Mouse (Mus musculus) bone marrow macrophage, adult 2 months (primary cell): ENCODE results near the gene Zbtb16.

Experiments used
- CTCF ChIP-seq: IDR thresholded peaks from 2 replicates; pipeline ENCODE4 v1.5.1; 2012; ENCODE audit warnings: low read depth, mild to moderate bottlenecking, low read length, moderate library complexity
- POLR2A ChIP-seq: IDR thresholded peaks from 2 replicates; pipeline ENCODE4 v1.6.1; 2012; ENCODE audit warnings: mild to moderate bottlenecking, low read depth, low read length, borderline replicate concordance

GRCm38 (mm10) chr9:48696330-48696729 lies 139.7 kb downstream of the Zbtb16 start:
- TF ChIP-seq CTCF = no peak
- no peak for TF ChIP-seq POLR2A
